Mouse (Mus musculus): Measurements from ENCODE around the gene Cbr2. TPM values are rescaled to one million over a fixed set of nuclear protein-coding genes. Genes with fewer than 3 reads are reported as not detected.

Gene Cbr2
- polyA plus RNA-seq, 1 experiment: 5.0 TPM

DNA sequence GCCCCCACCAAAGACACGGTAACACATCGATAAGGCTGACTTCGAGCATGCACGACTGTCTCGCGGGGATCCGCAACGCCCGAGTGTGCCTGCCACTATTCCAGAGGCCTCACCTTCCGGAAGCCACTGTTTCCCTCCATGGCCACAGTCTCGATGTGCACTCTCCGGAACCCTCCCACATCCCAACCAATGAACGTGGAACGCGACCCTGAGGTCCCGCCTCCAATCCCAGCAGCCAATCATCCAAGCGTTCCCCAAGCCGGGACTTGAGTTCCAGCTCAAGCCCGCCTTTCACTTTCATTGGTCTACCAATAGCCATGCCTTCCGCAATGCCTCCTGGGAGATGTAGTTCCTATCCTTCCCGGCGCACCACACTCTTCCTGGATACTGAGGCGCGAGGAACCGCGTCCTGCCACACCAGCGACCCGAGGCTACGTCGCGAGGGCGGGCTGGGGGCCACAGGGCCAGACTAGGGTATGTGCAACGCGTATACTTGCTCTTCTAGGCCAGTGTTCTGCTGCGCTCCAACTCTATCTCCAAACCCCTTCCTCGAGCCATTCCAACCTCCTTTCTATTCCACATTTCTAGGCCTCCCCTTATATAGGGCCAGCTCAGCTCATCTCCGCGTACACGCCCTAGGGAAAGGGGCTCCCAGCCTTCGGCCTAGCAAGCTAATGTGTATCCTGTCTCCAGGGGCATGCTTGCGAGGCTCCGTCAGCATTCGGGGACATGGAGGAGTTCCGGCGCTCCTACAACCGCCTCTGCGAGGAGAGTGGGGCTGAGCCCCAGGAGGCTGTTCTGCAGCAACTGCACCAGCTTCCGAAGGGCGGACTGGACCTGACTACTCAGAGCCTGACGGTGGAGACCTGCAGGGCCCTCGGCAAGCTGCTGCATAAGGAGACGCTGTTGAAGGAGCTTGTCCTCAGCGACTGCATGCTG lies 18.1 kb downstream of the Cbr2 start, which contains the start of the genes Cenpx and Lrrc45:
Cenpx (minus strand) TSS at position 159 of the 939 bp plus-strand sequence.
Lrrc45 (plus strand) TSS at position 346 of the 939 bp plus-strand sequence.
- DNase-seq (ENCODE audit: extremely low spot score in 1 of 2, low spot score in 1 of 2): peak; percentile 98 to 99

DNA sequence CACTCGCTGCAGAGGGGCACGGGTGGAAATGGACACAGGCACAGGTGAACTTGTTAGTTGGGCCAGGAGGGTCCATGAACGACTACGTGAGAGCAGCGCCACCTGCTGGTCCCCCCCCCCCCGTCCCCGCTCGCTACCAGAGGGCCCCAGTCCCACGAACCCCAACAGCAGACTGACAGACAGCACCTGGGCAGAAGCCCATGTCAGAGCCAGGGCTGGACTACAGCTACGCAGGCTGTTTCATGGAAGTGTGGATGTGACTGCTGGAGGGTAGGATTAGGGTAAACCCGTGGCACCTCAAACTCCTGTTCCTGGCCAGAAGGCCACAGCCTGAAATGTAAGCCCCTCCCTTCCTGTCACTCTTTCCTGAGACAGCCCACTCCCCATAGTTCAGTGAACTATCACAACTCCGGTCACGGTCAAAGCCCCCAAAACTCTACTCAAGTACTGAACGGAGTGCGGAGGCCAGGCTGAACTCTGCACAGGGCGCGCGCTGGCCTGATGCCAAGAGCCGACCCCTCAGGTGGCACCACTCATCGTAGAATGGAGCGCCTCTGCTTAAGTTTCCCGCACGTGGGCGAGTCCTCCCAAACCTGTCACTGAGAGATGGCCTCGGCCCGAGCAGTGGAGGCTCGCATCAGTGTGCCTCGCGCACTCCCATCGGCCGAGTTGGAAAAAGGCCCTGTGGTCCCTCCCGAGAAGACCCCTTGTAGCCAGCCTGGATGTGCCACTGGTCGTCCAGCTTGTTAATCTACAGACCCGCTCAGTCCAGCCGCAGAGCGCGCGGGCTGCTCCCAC lies 18.9 kb downstream of the Cbr2 start:
- peak in 1 of 2 experiments; percentile 22 for DNase-seq (ENCODE audit: extremely low spot score in 1 of 2, low spot score in 1 of 2)

DNA sequence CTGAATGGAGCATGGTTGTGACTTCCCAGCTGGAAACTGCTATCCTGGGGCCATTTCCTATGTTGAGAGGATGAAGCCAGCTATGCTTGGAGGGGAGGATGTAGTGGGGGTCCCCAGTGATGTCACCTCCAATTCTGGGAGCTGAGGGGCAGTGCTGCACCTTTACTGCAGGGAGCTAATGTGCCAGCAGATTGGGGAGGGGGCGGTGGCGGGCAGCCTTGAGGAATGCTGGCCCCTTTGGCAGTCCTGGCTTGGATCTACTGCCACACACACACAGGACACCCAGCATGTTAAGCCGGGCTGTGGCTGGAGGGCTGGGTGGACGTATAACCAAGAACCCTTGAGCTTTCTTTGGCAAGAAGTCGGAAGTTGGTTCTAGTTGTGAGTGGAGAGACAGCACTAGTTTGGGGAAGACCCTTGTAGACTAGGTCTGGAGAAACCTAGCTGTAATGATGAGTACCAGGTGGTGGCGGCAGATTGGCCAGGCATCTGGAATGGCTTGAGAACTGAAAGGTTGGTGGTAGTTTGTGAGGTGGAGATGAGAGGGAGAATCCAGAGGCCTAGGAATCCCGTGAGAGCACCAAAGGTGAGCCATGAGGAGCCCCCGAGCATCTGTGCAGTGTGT lies 19.8 kb downstream of the Cbr2 start:
- no peak for DNase-seq (ENCODE audit: extremely low spot score in 1 of 2, low spot score in 1 of 2)

DNA sequence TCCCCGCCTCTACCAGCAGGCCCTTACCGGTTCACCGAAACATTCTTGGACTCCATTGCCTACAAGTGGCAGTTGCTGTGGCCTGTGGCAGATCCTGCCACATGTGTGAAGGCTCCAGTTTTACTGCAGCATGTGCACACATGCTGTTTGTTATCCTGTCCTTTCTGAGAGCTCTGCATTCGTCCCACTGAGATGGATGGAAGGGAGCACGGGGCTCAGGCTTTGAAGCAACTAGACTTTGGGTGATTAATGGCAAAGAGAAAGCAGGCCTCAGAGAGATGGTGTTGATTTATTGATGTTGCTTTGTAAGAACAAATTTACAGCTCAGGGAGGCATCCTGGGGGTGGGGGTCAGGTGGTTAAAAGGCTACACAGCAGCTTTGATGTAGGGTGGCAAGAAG lies 21.2 kb downstream of the Cbr2 start:
- DNase-seq (ENCODE audit: extremely low spot score in 1 of 2, low spot score in 1 of 2): no peak

DNA sequence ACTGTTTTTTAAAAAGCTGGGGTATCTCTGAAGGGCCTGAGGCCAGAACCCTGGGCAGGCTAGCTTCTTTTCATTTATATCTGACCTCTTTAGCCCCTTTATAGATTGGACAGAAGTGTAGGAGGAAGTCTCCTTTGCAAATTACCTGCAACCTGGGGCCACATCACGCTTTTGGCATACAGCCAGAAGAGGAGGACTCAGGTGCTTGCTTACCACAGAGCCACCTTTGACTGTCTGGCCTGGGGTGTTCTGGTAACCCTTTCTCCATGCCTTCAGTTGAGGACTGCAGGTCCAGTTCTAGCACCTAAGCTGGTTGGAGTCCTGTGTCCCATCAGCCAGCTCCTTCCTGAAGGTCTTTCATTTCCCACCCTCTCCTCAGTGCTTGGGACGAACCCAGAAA lies 22.4 kb downstream of the Cbr2 start:
- no peak for DNase-seq (ENCODE audit: extremely low spot score in 1 of 2, low spot score in 1 of 2)

DNA sequence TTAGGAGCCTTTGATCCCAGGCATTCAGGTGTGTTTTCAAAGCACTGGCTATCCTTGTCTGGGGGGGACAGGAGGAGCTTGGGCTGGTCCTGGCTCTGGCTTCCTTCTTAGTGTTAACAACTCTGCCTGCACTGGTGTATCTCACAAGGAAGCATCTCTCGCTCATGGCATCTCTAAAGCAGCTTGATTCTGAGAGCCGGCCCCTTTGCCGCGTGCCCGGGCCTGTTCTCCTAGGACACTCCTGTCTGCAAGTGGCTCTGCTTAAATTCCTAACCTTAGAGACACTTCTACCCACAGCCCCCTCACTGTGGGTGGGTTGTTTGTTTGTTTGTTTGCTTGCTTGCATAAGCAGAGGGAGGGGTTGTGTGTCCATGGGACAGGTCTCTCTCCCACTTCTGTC lies 23.9 kb downstream of the Cbr2 start:
- DNase-seq (ENCODE audit: extremely low spot score in 1 of 2, low spot score in 1 of 2): no peak

DNA sequence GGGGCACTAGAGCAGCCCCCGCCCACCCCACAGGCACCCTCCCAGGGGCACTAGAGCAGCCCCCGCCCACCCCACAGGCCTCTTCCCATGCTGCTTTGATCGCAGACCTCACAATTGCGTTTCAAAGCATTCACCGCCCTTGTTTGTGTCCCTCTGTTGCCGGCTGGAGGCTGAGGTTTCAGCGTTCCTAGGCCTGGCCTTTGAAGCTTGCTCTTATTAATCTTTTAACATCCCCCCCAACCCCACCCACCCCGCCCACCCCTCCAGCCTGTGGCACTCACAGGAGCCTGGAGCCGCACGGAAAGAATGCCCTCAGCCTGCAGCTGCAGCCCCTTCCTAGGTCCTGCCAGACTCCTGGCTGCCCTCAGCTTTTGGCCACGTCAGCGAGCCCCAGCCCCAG lies 24.7 kb downstream of the Cbr2 start:
- no peak for DNase-seq (ENCODE audit: extremely low spot score in 1 of 2, low spot score in 1 of 2)

DNA sequence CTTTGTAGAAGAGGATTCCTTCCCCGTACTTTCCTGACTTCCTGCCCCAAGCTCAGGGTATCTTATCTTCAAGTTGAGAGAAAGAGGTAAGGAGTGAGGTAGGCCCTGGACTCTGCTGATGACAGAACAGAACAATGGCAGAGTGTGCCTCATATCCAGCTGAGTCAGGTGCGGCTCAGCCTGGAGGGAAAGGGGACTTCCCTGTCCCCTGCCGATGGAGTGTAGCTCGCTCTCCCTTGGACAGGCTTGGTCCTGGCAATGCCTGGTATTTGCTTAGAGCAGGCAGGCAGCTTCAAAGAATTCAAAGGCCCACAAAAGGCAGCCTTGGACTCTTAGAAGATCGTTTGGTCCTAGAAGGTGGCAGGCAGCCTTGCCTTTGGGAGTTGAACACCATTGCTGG lies 25.8 kb downstream of the Cbr2 start:
- DNase-seq (ENCODE audit: extremely low spot score in 1 of 2, low spot score in 1 of 2): no peak

DNA sequence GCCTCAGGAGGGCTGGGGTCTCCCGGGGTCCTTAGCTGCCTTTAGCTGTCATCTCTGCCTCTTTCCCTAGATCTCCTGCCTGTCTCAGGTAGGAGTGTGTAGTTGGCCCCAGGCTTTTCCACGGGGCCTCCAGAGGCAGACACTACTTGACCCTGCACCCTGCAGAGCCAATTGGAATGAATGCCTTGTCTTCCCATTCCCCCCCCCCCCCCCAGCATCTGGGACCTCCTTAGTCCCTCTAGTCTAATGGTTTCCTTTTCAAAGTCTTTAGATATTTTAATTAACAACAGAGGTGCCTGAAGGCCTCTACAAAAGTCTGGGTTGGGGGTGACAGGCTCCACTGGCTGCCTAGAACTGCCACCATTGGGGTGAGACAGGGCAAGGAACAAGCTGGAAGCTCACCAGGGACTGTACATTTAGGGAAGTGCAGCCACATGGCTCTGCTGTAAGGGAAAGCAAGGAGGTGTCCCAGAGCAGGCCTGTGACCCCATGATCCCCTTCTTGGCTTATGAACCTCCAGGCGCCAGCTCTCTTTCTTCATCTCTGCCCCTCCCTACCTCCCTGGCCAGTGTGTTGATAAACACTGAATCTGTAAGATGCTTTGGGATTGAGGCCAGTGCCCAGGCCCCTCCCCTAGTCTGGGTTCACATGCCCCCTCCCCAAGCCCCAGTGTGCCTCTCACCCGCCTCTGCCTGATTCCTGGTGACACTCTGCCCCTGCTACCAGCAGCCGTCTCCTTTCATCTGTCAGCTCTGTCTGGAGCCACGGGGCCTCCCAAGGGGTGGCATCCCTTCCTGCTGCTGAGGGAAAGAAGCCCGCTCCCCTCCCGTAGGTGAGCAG lies 27.2 kb downstream of the Cbr2 start:
- no peak for DNase-seq (ENCODE audit: extremely low spot score in 1 of 2, low spot score in 1 of 2)

DNA sequence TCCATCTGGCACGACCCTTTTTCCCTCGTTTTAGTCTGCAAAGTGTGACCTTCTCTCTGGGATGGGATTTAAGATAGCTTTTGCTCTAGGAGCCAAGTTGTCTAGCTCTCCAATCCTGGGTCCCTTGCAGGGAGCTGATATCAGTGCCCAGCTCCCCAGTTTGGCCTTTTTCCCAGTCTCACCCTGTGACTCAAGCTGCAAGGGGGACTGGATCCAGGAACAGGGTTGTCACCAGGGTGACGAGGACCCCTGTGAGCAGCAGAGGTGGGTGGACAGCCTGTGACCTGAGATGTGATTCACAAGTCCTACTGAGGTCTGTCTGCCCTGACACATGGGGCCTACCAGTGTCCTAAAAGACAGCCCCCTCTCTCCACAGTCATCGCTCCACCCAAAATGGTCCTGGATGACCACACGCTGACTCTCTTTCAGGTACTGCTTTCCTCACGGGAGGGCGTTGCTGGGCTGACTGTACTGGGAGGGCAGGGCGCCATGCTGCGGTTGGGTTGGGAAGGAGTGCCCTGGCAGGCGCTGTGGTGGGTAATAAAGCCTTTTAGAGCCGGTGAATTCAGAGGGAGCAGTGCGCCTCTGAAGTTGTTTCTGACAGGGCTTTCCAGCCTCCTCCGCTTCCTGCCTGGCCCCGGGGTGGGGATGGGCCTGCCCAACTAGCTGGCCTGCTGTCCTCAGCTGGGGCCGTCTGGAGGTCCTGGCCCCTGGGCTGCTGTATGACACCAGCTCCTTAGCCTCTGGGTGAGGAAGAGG lies 28.0 kb downstream of the Cbr2 start:
- DNase-seq (ENCODE audit: extremely low spot score in 1 of 2, low spot score in 1 of 2): no peak

DNA sequence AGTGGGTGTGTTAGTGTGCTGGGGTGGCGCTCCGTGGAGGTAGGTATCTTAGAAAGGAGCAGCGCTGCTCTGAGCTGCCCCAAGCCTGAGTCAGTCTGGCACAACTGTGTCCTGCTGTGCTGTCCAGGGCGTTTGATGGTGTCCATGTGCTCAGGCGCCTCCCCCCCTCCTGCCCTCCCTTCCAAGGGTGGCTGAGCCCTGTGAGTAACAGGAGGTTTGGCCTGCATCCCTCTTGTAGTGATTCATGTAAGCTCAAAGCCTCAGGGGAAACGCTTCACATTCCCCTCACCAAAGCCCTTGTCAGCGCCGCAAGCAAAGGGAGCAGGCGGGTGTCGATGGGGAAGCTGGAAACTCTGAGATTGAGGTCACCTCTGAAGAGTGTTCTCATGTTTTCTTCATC lies 34.2 kb downstream of the Cbr2 start:
- DNase-seq (ENCODE audit: extremely low spot score in 1 of 2, low spot score in 1 of 2): no peak

DNA sequence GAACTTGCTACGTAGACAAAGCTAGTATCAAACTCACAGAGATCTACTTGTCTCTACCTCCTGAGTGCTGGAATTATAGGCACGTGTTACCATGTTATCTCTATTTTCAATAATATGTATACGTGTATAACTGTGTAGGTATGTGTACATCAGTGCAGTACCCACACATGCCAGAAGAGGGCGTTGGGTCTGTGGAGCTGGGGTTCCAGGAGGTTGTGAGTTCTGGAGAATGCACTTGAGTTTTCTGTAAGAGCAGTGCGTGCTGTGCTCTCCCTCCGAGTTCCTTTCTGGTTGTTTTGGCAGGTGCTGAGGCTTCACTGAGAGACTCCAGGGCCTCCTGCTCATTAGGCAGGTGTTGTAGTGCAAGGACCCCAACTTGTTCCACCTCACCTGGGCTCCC lies 35.3 kb downstream of the Cbr2 start:
- DNase-seq (ENCODE audit: extremely low spot score in 1 of 2, low spot score in 1 of 2): no peak

DNA sequence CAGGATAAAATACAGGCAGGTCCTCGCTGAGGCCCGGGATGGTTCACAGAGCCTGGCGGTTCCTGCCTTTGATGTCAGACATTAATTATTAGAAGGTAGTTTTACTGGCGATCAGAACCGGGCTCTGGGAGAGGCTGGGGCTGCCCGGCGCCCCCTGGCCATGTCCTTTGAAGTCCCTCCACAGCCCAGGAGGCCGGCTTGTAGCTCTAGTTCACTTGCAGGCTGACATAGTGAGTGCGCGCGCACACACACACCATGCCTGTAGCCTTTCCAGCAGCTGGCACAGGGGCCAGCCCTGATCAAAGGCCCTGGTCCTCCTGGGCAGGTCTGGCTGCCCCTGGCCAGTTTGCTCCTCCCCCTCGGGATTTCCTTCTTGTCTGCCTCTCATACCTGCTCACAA lies 36.3 kb downstream of the Cbr2 start:
- DNase-seq (ENCODE audit: extremely low spot score in 1 of 2, low spot score in 1 of 2): no peak

DNA sequence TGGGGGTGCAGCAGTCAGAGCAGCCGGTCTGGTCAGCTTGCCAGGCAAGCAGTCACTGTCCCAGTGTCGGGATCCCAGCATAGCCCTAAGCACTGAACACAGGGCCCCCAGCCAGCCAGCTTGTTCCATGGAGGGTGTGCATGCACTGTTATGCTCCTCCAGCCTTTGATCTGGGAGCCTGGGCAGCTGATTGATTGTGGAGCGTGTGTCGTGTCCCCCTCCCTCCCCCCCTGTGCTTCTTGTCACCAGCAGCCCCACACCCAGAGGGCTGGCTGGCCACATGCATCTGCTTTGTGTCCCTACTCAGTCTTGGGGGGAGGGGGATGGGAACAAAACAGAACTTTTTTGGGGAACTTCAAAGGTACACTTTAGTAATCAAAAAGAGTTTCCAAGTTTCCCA lies 36.7 kb downstream of the Cbr2 start:
- DNase-seq (ENCODE audit: extremely low spot score in 1 of 2, low spot score in 1 of 2): no peak

DNA sequence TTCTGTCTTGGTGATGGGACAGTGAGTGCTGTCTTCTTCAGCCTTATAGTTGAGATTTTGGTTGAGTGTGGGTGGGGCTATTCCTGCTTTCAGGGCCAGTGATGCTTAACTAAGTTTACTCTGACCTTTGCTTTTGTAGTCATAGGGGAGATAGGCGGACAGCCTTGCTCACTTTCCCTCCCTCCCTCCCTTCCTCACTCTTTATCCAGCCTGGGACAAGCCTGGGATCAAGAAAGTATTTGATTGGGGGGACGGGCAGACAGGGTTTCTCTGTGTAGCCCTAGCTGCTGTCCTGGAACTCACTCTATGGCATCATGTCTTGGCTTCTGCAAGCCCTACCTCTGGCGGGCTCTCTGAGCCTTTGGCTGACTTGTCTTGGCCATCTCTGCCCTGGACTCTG lies 38.5 kb downstream of the Cbr2 start:
- DNase-seq (ENCODE audit: extremely low spot score in 1 of 2, low spot score in 1 of 2): no peak

DNA sequence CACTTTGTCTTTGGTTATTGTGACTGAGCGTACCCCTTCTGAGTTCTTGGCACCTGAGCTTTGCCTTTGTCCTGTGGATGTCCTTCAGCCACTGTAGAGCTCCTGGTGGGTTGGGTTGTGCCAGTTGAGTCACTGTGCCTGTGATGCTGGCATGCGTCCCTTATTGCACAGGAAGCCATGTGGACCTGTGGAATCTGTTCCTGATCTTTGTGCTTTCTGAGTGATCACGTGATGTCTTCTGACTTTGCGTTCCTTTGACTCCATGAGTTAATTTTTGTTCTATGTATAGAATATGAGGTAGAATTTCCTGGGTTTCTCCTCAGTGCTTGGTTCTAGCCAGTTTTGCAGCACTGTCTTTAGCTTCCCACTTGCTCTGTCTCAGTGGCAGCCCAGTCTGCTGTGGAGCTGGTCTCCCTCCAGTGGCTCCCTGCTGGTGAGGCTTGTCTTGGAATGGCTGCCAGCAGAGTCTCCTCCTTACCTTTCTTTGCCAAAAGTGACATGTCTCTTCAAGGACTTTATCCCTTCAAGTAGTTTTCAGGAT lies 39.4 kb downstream of the Cbr2 start:
- peak in 1 of 2 experiments; percentile 46 for DNase-seq (ENCODE audit: extremely low spot score in 1 of 2, low spot score in 1 of 2)

DNA sequence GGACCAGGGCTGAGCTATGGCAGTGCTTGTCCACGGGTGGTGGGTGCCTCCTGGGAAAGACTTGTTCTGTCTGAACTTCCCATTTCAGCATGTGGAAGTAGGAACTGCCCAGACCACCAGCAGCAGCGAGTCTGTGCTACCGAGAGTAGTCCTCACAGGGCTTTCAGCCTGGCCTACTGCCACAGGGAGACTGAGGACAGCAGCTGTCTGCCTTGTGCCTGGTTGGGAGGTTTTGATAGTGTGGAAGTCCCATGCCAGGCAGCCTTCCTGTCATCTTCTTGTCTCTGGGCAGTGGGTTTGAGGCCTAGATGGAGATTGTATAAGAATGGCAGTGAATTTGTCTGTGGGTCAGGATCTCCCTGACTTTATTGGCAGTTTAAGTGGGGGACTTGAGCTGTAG lies 42.5 kb downstream of the Cbr2 start:
- DNase-seq (ENCODE audit: extremely low spot score in 1 of 2, low spot score in 1 of 2): no peak

DNA sequence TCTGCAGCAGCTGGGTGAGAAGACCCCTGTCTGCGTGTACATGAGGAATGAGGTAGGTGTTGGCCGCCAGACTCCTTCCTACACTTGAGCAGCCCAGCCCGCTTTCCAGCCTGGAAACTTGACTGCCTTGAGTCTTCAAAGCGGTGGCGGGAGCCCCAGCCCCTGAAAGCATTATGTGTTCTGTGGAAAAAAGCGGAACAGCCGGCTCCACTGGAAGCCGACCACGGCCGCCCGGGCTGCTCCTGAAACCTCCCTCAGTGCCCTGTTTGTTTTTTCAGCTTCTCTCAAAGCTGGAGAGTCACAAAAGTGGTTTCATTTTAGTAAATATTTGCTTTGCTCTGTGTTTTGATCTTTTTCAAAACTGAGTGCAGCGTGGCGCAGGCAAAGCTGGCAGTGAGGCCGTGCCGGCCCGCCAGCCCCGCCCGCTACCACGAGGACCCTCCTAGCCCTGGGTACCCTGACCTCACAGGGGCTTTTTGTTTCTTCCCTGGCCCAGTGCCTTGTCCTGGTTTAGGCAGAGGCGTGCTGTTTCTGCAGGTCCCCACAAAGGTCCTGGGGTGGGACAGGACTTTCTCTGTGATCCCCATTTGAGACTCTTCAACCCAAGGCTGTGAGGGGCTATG lies 45.2 kb downstream of the Cbr2 start:
- DNase-seq (ENCODE audit: extremely low spot score in 1 of 2, low spot score in 1 of 2): no peak

DNA sequence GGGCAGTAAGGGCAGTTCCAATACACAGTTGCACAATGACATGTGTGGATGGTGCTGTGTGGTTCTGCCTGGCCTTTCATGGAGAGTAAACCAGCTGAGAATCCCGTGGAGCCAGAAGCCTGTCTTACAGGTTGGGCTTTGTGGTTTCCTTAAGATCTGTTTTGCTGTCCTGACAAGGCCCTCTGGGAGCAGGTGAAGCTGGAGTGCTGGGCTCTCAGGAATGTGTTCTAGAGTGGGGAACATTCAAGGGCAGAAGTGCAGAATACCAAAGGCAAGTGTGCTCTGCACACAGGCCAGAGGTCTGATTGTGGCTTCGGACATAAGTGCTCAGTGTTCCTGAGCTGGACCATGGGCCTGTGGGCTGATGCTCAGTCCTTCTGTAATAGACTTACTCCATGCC lies 47.3 kb downstream of the Cbr2 start:
- DNase-seq (ENCODE audit: extremely low spot score in 1 of 2, low spot score in 1 of 2): no peak

All from frontal cortex, adult 2 months (tissue).